Mouse (Mus musculus) embryonic fibroblast, embryonic 13.5 days (primary cell): ENCODE measurements at regions not wholly inside any gene's neighbourhood (a gene's known extent, or its start where the extent isn't known, plus 50 kb on each side); places are given as distances from the start of the nearest gene placed in this dataset.

Experiments used
- CTCF ChIP-seq: IDR thresholded peaks from 2 replicates; pipeline ENCODE4 v1.5.1; 2011; ENCODE audit warnings: mild to moderate bottlenecking, control low read depth, low read length, moderate library complexity, borderline replicate concordance; ENCODE audit not compliant: insufficient read depth
- POLR2A ChIP-seq: IDR thresholded peaks from 2 replicates; pipeline ENCODE4 v1.6.1; 2011; ENCODE audit warnings: low read depth, mild to moderate bottlenecking, control low read depth, low read length, moderate library complexity

- no peak for TF ChIP-seq CTCF
- no peak for TF ChIP-seq POLR2A
Measured at GRCm38 (mm10) chr2:95674347-95674746, 643.6 kb upstream of the Lrrc4c start.
